Mouse (Mus musculus) liver, adult (tissue): ENCODE data around the gene Spata2l.

ENCODE experiments used
- GATA4 ChIP-seq: IDR thresholded peaks from 2 replicates; pipeline ENCODE4 v1.6.1; 2014; ENCODE audit warnings: mild to moderate bottlenecking, low read length; ENCODE audit not compliant: insufficient replicate concordance

Spata2l gene

DNA sequence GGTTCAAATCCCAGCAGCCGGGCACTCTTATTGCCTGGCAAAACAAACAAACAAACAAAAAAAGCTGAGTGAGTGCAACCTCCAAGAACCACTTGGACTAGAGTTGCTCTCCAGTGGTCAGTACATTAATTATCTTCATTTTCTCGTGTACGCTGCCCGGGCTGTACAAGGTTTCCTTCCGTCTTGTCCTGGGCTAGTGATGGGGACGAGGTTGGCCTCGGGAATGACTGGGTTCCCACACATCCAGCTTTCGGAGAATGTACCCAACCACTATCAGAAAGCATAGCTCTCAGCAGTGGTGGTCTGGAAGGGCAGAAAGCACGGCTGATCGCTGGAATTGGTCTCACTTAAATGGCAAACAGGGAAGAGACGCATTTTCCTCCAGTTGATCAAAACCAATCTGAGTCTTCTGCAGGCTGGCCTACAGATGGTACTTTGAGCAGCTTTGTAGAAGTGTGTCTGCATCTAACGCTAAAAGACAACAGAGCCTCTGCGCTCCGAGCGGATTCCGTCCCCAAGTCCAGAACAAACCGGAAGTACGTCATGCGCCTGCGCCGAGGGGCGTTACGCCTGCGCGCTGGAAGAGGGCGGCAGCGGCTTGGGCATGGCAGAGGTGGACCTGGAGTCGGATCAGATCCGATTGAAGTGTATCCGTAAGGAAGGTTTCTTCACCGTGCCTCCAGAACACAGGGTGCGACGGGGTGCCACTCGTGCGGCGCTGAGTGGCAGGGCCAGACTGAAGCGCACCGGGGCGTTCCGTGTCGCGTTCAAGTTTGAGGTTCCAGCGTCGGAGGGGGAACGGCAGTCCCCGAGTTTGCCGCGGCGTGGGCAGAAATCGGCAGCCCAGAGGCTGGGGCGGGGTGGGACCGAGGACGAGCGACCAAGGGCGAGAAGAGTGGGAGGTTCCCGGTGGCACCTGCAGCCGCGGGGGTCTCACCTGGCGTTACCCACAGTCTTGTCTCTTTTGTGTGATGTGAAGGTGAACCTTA is 11.5 kb downstream of the Spata2l start, which contains the start of gene Cdk10:
Gene Cdk10 (plus strand): TSS at position 565 of the 989 bp plus-strand sequence.
- TF ChIP-seq GATA4, result no peak; the same call in 1 of the 2 replicates

DNA sequence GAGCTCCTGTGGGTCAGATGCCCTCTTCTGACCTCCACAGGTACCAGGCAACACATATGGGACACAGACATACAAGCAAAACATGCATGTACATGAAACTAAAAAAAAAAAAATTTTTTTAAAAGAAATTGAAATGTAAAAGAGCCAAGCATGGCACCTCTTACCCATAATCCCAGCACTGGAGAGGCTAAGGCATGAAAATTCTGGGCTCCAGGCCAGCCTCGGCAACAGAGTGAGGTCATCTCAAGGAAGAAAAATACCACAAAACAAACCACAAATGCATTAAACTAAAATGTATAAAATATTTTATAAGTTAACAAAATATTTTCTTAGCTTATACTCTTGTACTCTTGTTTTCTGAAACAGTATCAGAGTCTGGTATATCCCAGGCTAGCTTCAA is 15.1 kb downstream of the Spata2l start:
- no peak for TF ChIP-seq GATA4

- no peak for TF ChIP-seq GATA4
Observed at GRCm38 (mm10) chr8:123215430-123215829, 20.6 kb downstream of the Spata2l start.

DNA sequence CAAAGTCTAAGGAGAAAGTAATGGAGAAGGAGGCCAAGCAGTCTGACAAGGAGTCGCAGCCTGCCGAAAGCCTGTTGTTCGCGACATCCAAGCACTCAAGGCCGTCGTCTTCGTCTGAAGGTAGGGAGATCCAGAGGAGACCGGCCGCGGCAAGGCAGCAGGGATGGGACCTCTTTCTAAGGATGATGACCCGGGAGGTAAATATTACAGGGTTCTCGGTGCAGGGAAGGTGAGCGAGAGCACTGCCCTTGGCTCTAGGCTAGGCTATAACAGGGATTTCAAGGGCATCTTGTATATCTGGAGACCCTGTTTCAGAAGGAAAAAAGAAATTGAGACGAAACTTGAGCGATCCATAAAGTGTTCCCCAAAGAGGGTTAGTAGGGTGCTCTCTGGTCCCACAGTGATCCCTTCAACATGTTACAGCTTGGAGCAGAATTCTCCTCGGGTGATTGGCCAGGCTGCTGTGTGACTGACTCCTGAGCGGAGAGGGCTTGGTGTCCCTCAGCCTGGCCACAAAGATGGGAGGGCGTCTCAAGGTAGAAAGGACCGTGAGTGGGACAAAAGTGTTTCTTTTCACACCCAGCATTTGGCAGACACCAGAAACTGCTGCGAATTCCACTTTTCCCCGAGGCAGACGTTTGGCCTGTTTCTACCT is 22.8 kb downstream of the Spata2l start:
- TF ChIP-seq GATA4, result no peak

GRCm38 (mm10) chr8:123212321-123213117 is 23.5 kb downstream of the Spata2l start, which contains the start of the genes Chmp1a and Spata33:
Chmp1a (minus strand) TSS chr8:123212763.
Spata33 (plus strand) TSS chr8:123212832.
- TF ChIP-seq GATA4, result peak; percentile 35; the same call in 1 of the 2 replicates

DNA sequence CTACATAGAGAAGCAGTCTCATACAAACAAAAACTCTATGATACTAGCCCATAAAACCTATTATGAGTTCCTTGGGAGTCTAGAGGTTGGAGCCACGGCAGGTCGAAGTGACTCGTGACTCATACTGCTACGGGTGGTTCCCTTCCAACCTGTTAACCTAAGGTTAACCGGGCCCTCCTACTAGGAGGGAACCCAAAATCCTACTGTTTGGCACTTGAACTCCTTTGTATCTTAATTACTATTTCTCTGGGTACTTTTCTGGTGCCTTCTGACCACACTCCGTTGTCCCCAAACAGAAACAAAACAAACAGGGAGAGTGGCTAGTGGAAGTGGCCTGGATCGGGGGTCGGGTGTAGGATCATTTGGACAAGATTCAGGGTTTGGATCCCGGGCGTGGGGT is 24.2 kb downstream of the Spata2l start:
- no peak for TF ChIP-seq GATA4

DNA sequence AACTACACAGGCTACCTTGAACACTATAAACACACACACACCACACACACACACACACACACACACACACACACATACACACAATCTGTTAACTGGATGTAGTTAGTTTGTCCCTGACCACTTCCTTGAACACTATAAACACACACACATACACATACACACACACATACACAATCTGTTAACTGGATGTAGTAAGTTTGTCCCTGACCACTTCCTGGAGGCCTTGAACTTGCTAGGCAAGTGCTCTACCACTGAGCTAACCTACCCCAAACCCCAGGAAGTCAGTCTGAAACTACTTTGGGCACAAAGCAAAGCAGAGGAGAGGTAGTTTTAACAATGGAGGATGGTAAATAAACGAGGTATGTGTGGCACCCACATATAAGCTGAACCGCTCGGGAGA is 32.5 kb downstream of the Spata2l start:
- no peak for TF ChIP-seq GATA4

GRCm38 (mm10) chr8:123202288-123202687 is 33.7 kb downstream of the Spata2l start:
- TF ChIP-seq GATA4, result no peak

GRCm38 (mm10) chr8:123199864-123200263 is 36.2 kb downstream of the Spata2l start:
- TF ChIP-seq GATA4, result no peak

- no peak for TF ChIP-seq GATA4
Observed at GRCm38 (mm10) chr8:123193771-123194170, 42.3 kb downstream of the Spata2l start.

DNA sequence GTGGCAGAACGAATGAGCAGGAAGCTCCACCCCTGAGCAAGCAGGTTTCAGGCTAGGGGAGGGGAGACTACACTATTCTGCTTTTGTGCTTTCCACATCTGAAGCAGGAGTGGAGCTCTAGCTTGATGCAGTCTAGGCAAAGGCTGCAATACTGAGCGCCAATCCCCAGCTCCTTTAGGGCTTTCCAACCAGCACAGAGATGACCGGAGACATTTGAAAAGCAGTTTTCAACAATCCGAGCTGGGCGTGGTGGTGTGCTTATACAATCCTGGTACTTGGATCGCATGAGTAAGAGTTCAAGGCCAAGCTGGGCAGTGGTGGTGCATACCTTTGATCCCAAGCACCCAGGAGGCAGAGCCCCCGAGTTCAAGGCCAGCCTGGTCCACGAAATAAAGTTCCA is 44.1 kb downstream of the Spata2l start:
- no peak for TF ChIP-seq GATA4

DNA sequence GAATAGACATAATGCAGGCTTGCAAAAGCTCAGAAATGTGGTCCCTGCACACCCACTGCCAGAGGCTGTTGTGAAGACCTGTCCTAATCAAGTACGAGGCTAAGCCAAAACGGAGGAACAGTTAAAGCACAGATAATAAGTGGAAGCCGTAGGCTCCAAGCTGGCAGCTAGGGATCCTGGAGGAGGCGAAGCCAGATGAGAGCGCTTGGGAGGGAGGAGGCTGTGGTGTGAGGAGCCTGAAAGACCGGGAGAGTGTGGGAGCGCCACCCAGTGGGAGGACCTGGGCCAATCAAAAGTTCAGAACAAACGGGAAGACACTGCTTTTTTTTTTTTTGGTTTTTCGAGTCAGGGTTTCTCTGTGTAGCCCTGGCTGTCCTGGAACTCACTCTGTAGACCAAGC is 45.4 kb downstream of the Spata2l start:
- TF ChIP-seq GATA4, result no peak

- TF ChIP-seq GATA4, result no peak
Observed at GRCm38 (mm10) chr8:123188841-123189240, 47.2 kb downstream of the Spata2l start.

DNA sequence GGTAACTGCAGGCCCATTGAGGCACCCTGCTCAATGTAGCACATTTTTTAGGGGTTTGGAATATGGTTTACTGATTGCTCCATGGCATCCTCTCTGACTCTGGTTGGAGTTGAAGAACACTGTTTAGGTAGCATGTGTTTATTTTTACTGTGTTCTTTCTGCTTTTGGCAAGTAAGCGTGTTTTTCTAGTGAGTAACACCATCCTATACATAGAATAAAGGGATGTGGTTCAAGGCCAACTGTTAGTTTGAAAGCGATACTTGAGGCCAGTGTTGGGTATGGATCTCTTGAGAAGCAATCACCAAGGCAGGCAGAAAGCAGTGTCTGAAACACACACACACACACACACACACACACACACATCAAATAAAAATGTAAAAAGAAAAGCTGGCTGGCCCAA is 48.0 kb downstream of the Spata2l start:
- TF ChIP-seq GATA4, result no peak
